Mouse (Mus musculus): ENCODE data around the gene Nkapd1. TPM values are rescaled to one million over a fixed set of nuclear protein-coding genes. Genes with fewer than 3 reads are reported as not detected.
A peak's percentile ranks its signal among the peaks of the same experiment; 100 is the strongest.
"Not testable (repeated sequence)": the region's sequence is repeated elsewhere in the genome, so short reads cannot be mapped to it uniquely, and the experiment has no call there.

Gene Nkapd1
- total and polyA plus RNA-seq, 2 experiments from 2014 or later, result 10.7 to 21.2 TPM

DNA sequence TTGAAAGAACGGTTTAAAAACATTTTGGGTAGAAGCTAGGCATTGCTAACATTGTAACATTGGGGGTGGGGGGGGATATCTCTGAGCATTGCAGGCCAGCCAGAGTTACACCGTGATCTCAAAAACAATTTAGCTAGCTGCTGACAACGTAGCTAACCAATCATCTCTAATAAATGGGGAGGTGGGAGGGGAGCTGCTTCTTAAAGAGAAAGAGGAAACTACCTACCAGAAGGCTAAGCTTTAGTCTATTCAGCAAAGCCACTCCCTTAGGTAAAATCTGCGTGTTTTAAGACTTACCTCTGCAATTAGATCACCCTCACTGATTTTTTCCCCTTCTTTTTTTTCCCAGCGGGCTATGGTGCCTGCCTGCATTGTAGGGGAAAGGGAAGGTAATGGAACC is 41.1 kb upstream of the Nkapd1 start:
- WGBS, result 22% methylated on average over 5 of the region's 5 CpGs
- H3K4me2 ChIP-seq (ENCODE audit: low read depth, low read length), result peak overlapping the region; percentile 81
- H3K9me3 ChIP-seq (ENCODE audit: low read length), result no peaks in the 10 kb centered on the region
- peak overlapping the region; percentile 96 for H3K4me3 ChIP-seq (ENCODE audit: low read length)
- H3K36me3 ChIP-seq (ENCODE audit: insufficient read depth, low read length), result peaks cover 5% of the 10 kb centered on the region; the same call in 1 of the 2 replicates
- no peaks in the 10 kb centered on the region for H3K27me3 ChIP-seq (ENCODE audit: insufficient read depth, low read length)
- H3K9ac ChIP-seq (replicated peaks; ENCODE audit: low read length), result peak overlapping the region; percentile 98
- DNase-seq (ENCODE audit: low spot score), result peak; percentile 27
- H3K4me1 ChIP-seq (ENCODE audit: insufficient read depth, low read length), result peaks cover 9% of the 10 kb centered on the region; the same call in 1 of the 2 replicates
- peak overlapping the region; percentile 92; the same call in 1 of the 2 replicates for H3K27ac ChIP-seq
- TF ChIP-seq CTCF (IDR thresholded peaks at IDR 0.05; ENCODE audit: low read depth), result no peak
- ATAC-seq, result 0 out of 2 replicates have a peak, but pooled peaks have one; percentile 2

GRCm38 (mm10) chr9:50650503-50650902 is 33.2 kb upstream of the Nkapd1 start:
- Histone ChIP-seq H3K36me3 (ENCODE audit: insufficient read depth, low read length) (peaks cover 64% of the 10 kb centered on the region), H3K9me3 (ENCODE audit: low read length) (no peaks in the 10 kb centered on the region), H3K4me3 (ENCODE audit: low read length) (no peak overlapping the region), H3K4me1 (ENCODE audit: insufficient read depth, low read length) (no peaks in the 10 kb centered on the region), H3K27me3 (ENCODE audit: insufficient read depth, low read length) (no peaks in the 10 kb centered on the region), H3K4me2 (ENCODE audit: low read depth, low read length) (no peak overlapping the region), H3K27ac (no peak overlapping the region), H3K9ac (replicated peaks; ENCODE audit: low read length) (no peak overlapping the region)
- DNase-seq (ENCODE audit: low spot score) (no peak), ATAC-seq (no peak)
- no peak for TF ChIP-seq CTCF (IDR thresholded peaks at IDR 0.05; ENCODE audit: low read depth)
- WGBS, result 95% methylated on average over 10 of the region's 10 CpGs

- Histone ChIP-seq H3K9ac (replicated peaks; ENCODE audit: low read length) (no peak overlapping the region), H3K4me1 (ENCODE audit: insufficient read depth, low read length) (no peaks in the 10 kb centered on the region), H3K4me3 (ENCODE audit: low read length) (no peak overlapping the region), H3K27me3 (ENCODE audit: insufficient read depth, low read length) (no peaks in the 10 kb centered on the region), H3K27ac (no peak overlapping the region), H3K36me3 (ENCODE audit: insufficient read depth, low read length) (peaks cover 75% of the 10 kb centered on the region), H3K4me2 (ENCODE audit: low read depth, low read length) (no peak overlapping the region), H3K9me3 (ENCODE audit: low read length) (no peaks in the 10 kb centered on the region)
- WGBS, result 83% methylated on average over 10 of the region's 10 CpGs
- DNase-seq (ENCODE audit: low spot score) (no peak), ATAC-seq (no peak)
- TF ChIP-seq CTCF (IDR thresholded peaks at IDR 0.05; ENCODE audit: low read depth), result no peak
These were observed 29.6 kb upstream of the Nkapd1 start for GRCm38 (mm10) chr9:50646826-50647370.

DNA sequence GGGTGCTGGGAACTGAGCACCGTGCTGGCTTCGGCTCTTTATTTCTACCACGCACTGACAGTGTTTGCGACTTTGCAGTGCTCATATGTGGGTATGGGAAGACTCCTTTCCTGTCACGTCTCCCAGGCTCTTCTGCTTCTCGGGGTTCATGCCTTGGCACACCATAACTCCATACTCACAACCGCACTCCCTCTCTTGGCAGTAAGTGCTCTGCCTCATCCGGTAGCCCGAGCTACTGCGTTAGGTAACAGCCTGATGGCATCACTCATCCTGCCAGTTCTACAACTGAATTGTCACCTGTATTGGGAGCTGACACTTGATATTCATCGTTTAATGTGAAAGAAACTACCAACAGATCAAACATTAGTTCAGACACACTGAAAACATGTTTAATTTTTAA is 17.0 kb upstream of the Nkapd1 start:
- WGBS, result 94% methylated on average over 11 of the region's 11 CpGs
- Histone ChIP-seq H3K4me1 (ENCODE audit: insufficient read depth, low read length) (no peaks in the 10 kb centered on the region), H3K27ac (no peak overlapping the region), H3K27me3 (ENCODE audit: insufficient read depth, low read length) (no peaks in the 10 kb centered on the region), H3K4me2 (ENCODE audit: low read depth, low read length) (no peak overlapping the region), H3K9me3 (ENCODE audit: low read length) (no peaks in the 10 kb centered on the region), H3K9ac (replicated peaks; ENCODE audit: low read length) (no peak overlapping the region), H3K36me3 (ENCODE audit: insufficient read depth, low read length) (peaks cover 35% of the 10 kb centered on the region), H3K4me3 (ENCODE audit: low read length) (no peak overlapping the region)
- ATAC-seq (no peak), DNase-seq (ENCODE audit: low spot score) (no peak)
- TF ChIP-seq CTCF (IDR thresholded peaks at IDR 0.05; ENCODE audit: low read depth), result no peak

DNA sequence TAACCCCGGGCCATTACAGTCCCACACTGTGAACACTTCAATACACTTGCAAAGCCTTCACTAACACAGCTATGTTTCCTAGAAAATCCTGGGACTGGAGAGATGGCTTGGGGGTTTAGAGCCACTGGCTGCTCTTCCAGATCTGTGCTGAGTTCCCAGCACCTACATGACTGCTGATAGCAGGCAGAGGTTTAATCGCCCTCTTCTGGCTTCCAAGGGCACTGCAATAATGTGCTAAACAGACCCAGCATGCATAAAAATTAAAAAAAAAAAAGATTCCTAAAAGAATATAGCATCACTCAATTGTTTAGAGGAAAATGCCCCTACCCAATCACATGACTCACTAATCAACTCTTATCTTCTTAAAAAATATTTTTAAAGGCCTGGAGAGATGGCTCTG is 15.8 kb upstream of the Nkapd1 start:
- peaks cover 30% of the 10 kb centered on the region for H3K36me3 ChIP-seq (ENCODE audit: insufficient read depth, low read length)
- H3K4me2 ChIP-seq (ENCODE audit: low read depth, low read length), result no peak overlapping the region
- ATAC-seq, result no peak
- no peak overlapping the region for H3K27ac ChIP-seq
- H3K4me3 ChIP-seq (ENCODE audit: low read length), result no peak overlapping the region
- H3K4me1 ChIP-seq (ENCODE audit: insufficient read depth, low read length), result no peaks in the 10 kb centered on the region
- WGBS, result 61% methylated on average over 2 of the region's 2 CpGs
- no peak overlapping the region for H3K9ac ChIP-seq (replicated peaks; ENCODE audit: low read length)
- no peaks in the 10 kb centered on the region for H3K27me3 ChIP-seq (ENCODE audit: insufficient read depth, low read length)
- TF ChIP-seq CTCF (IDR thresholded peaks at IDR 0.05; ENCODE audit: low read depth), result peak; percentile 43
- peak; percentile 23 for DNase-seq (ENCODE audit: low spot score)
- no peaks in the 10 kb centered on the region for H3K9me3 ChIP-seq (ENCODE audit: low read length)

GRCm38 (mm10) chr9:50632016-50632688 is 14.9 kb upstream of the Nkapd1 start:
- H3K9ac ChIP-seq (replicated peaks; ENCODE audit: low read length), result no peak overlapping the region
- WGBS, result 89% methylated on average over 6 of the region's 6 CpGs
- H3K27me3 ChIP-seq (ENCODE audit: insufficient read depth, low read length), result no peaks in the 10 kb centered on the region
- H3K4me1 ChIP-seq (ENCODE audit: insufficient read depth, low read length), result no peaks in the 10 kb centered on the region
- H3K36me3 ChIP-seq (ENCODE audit: insufficient read depth, low read length), result peaks cover 28% of the 10 kb centered on the region
- no peak overlapping the region for H3K4me2 ChIP-seq (ENCODE audit: low read depth, low read length)
- no peak overlapping the region for H3K4me3 ChIP-seq (ENCODE audit: low read length)
- H3K9me3 ChIP-seq (ENCODE audit: low read length), result no peaks in the 10 kb centered on the region
- TF ChIP-seq CTCF (IDR thresholded peaks at IDR 0.05; ENCODE audit: low read depth), result no peak
- no peak for DNase-seq (ENCODE audit: low spot score)
- no peak overlapping the region for H3K27ac ChIP-seq
- 0 out of 2 replicates have a peak, but pooled peaks have one; percentile 27 for ATAC-seq

DNA sequence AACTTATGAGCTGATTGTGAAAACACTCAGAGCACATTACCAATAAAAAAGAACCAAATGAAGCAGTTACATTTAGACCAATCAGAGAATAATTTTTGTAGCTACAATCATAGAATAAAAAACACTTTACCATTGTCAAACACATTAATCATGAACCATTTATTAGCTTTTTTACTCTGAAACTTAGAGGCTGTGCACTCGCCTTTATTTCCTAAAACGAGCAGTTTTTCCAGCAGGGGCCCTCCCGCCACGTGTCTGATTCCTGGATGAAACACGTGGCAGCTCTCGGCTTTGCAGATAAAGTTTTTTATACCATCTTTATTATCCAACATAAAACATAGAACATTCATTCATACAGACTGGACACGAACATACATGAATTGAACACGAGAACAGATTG is 13.6 kb upstream of the Nkapd1 start:
- DNase-seq (ENCODE audit: low spot score); H3K9me3 ChIP-seq (ENCODE audit: low read length); H3K9ac ChIP-seq (replicated peaks; ENCODE audit: low read length); H3K4me2 ChIP-seq (ENCODE audit: low read depth, low read length); H3K4me3 ChIP-seq (ENCODE audit: low read length); H3K27ac ChIP-seq; ATAC-seq; H3K27me3 ChIP-seq (ENCODE audit: insufficient read depth, low read length); H3K4me1 ChIP-seq (ENCODE audit: insufficient read depth, low read length): not testable (repeated sequence)
- H3K36me3 ChIP-seq (ENCODE audit: insufficient read depth, low read length), result peaks cover 19% of the 10 kb centered on the region
- WGBS, result 88% methylated on average over 6 of the region's 8 CpGs
